Comparison of ENCODE assay signal across 20 mouse cellular contexts in genomic region chr7:118979708-118980107, GRCm38 (mm10). TPM values are rescaled to one million over a fixed set of nuclear protein-coding genes. Genes with fewer than 3 reads are reported as not detected.
DNase-seq lines count a peak whose midpoint lies in the region; ATAC-seq and TF ChIP-seq lines count a peak whose summit lies in the region.
"Had no signal": no experiment of that assay in that cellular context is flagged by ENCODE, and none has a peak within 500 bp of the region (broad histone marks: within the 10 kb centered on the region; RNA-seq: fewer than 3 reads in every experiment).

No protein-coding gene starts in this region.

- H3K4me2 ChIP-seq in hindbrain, postnatal 0 days (ENCODE audit: low read depth, low read length): no peak overlapping the region
- H3K4me2 ChIP-seq: heart, embryonic 11.5 days; hindbrain, embryonic 14.5 days; limb, embryonic 12.5 days had no signal

- ATAC-seq in hindbrain, postnatal 0 days: no peak
- ATAC-seq: forebrain, embryonic 14.5 days; intestine, embryonic 16.5 days had no signal

- WGBS in hindbrain, postnatal 0 days: 58% methylated on average over 9 of the region's 9 CpGs
- WGBS in hindbrain, embryonic 10.5 days: 87% methylated on average over 9 of the region's 9 CpGs
- 6% methylated on average over 9 of the region's 9 CpGs for WGBS in cerebellum, adult 2 months

- DNase-seq in adrenal gland, postnatal 10 days: peak; percentile 59
- DNase-seq in adrenal gland, postnatal 36 days: no peak
- peak; percentile 43 for DNase-seq in hindbrain, postnatal 0 days (ENCODE audit: low spot score)
- no peak for DNase-seq in hindbrain, embryonic 10.5 days (ENCODE audit: low spot score)
- peak; percentile 85 to 93 for DNase-seq in cerebellum, adult 2 months
- peak; percentile 46 for DNase-seq in gastrocnemius, postnatal 14 days
- no peak for DNase-seq in thymus, postnatal 36 days
- no peak for DNase-seq in right cerebral cortex, postnatal 25 days
- DNase-seq: adrenal gland, adult 8-10 months; heart, postnatal 14 days; lung, postnatal 36 days; right cerebral cortex, postnatal 14 days; thymus, adult 18-20 months had no signal

- TF ChIP-seq POLR2A in cerebellum, adult 2 months (IDR thresholded peaks at IDR 0.05; ENCODE audit: borderline replicate concordance, insufficient read depth, low read length): no peak

- H3K4me1 ChIP-seq in hindbrain, postnatal 0 days (ENCODE audit: insufficient read depth, low read length): peaks cover 32% of the 10 kb centered on the region
- peaks cover 56% of the 10 kb centered on the region for H3K4me1 ChIP-seq in hindbrain, embryonic 10.5 days (replicated peaks)
- H3K4me1 ChIP-seq in cerebellum, adult 2 months (ENCODE audit: control insufficient read depth, insufficient read depth, low read length): peaks cover 84% of the 10 kb centered on the region

- H3K9me3 ChIP-seq in hindbrain, postnatal 0 days (ENCODE audit: low read length): no peaks in the 10 kb centered on the region
- no peaks in the 10 kb centered on the region for H3K9me3 ChIP-seq in hindbrain, embryonic 10.5 days
- H3K9me3 ChIP-seq: limb, embryonic 12.5 days had no signal

- H3K4me3 ChIP-seq in hindbrain, postnatal 0 days (ENCODE audit: low read length): no peak overlapping the region
- H3K4me3 ChIP-seq in hindbrain, embryonic 10.5 days: no peak overlapping the region
- no peak overlapping the region for H3K4me3 ChIP-seq in cerebellum, adult 2 months (replicated peaks; ENCODE audit: insufficient read depth, low read depth, low read length)
- H3K4me3 ChIP-seq: limb, embryonic 12.5 days had no signal

- H3K27ac ChIP-seq in hindbrain, postnatal 0 days: no peak overlapping the region
- H3K27ac ChIP-seq in hindbrain, embryonic 10.5 days: no peak overlapping the region
- H3K27ac ChIP-seq in cerebellum, adult 2 months (ENCODE audit: insufficient read depth, low read length): peak overlapping the region; percentile 52
- H3K27ac ChIP-seq: hindbrain, embryonic 14.5 days; kidney, postnatal 0 days; limb, embryonic 12.5 days had no signal

- no peaks in the 10 kb centered on the region for H3K27me3 ChIP-seq in hindbrain, postnatal 0 days (ENCODE audit: insufficient read depth, low read length)
- no peaks in the 10 kb centered on the region for H3K27me3 ChIP-seq in hindbrain, embryonic 10.5 days (ENCODE audit: insufficient read depth, poor library complexity, severe bottlenecking)
- no peaks in the 10 kb centered on the region for H3K27me3 ChIP-seq in cerebellum, adult 2 months (ENCODE audit: control insufficient read depth, insufficient read depth, low read length)
- H3K27me3 ChIP-seq: limb, embryonic 12.5 days had no signal

- intact Hi-C loops in gastrocnemius, postnatal 14 days (cut with DNase I; ENCODE audit: low total_unique reads): no loop called here

- no peak for TF ChIP-seq CTCF in hindbrain, postnatal 0 days (IDR thresholded peaks at IDR 0.05; ENCODE audit: low read depth)
- TF ChIP-seq CTCF in cerebellum, adult 2 months (IDR thresholded peaks at IDR 0.05; ENCODE audit: borderline replicate concordance, insufficient read depth, low read depth, low read length): no peak

- H3K36me3 ChIP-seq in hindbrain, postnatal 0 days (ENCODE audit: insufficient read depth, low read length): no peaks in the 10 kb centered on the region
- peaks cover 100% of the 10 kb centered on the region for H3K36me3 ChIP-seq in hindbrain, embryonic 10.5 days

- H3K9ac ChIP-seq in hindbrain, postnatal 0 days (replicated peaks; ENCODE audit: low read length): no peak overlapping the region
- H3K9ac ChIP-seq: hindbrain, embryonic 14.5 days; limb, embryonic 12.5 days had no signal

RNA-seq across cellular contexts. Expression of gene Gprc5b, which starts 15.3 kb away (rescaled TPM):
- 10 to 100 TPM; 67.5 to 67.8 TPM for total RNA-seq in adrenal gland, postnatal 10 days (2021)
- total RNA-seq in adrenal gland, postnatal 36 days (2021): 100 to 1,000 TPM; 111 to 184 TPM
- 42.8 and 56.9 TPM in 2 replicates for total RNA-seq in hindbrain, postnatal 0 days (2014; rRNA removed)
- polyA plus RNA-seq in hindbrain, postnatal 0 days (2015; fragmentation: Nextera tagmentation; extraction: Ambion mirVana): 9.5 and 10.6 TPM in 2 replicates
- 17.5 and 25.4 TPM in 2 replicates for polyA plus RNA-seq in hindbrain, embryonic 10.5 days (2016; fragmentation: Nextera tagmentation; extraction: Ambion mirVana)
- polyA plus RNA-seq in cerebellum, adult 2 months (2012; rRNA removed): 339 and 347 TPM in 2 replicates
- 10 to 100 TPM; 22.5 to 23.2 TPM for total RNA-seq in gastrocnemius, postnatal 14 days (2021)
- total RNA-seq: MEL had no signal

Comparison
In these comparisons a context has a peak if more than half of its experiments do, and no peak if none do; other contexts are left out.
1. DNase-seq: peak in adrenal gland, postnatal 10 days (single experiment), hindbrain, postnatal 0 days (single experiment), cerebellum, adult 2 months (2 of 2) and gastrocnemius, postnatal 14 days (single experiment); none in adrenal gland, postnatal 36 days (0 of 2), hindbrain, embryonic 10.5 days (single experiment), thymus, postnatal 36 days (0 of 2) and right cerebral cortex, postnatal 25 days (single experiment).